In the genomic region with DNA sequence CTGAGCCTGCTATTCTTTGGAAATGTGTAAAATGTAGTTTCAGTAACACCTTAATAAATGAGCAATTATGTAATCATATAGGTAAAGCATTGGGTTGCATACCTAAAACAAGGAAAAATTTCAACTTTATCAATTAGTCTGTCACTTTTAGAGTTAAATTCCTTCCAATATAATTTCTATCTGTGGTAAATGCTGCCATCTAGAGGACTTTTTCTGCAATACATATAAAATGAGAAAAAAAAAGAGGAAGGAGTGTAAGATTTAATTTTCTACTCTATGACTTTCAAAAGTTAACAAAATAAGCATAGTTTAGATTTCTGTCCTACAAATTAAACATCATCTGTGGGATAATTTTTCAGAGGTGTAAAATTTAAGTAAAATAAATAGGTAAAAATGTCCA, we compare ENCODE assay signal across 13 mouse cellular contexts. TPM values are rescaled to one million over a fixed set of nuclear protein-coding genes. Genes with fewer than 3 reads are reported as not detected.
DNase-seq lines count a peak whose midpoint lies in the region; TF ChIP-seq lines count a peak whose summit lies in the region.
"Had no signal": no experiment of that assay in that cellular context is flagged by ENCODE, and none has a peak within 500 bp of the region (broad histone marks: within the 10 kb centered on the region; RNA-seq: fewer than 3 reads in every experiment).

No protein-coding gene starts in this region.

- H3K27ac ChIP-seq in layer of hippocampus, adult 2 months = no peak overlapping the region
- H3K27ac ChIP-seq in ES-E14 (ENCODE audit: insufficient read depth, low read depth, low read length, poor library complexity, severe bottlenecking) = no peak overlapping the region
- H3K27ac ChIP-seq: heart, embryonic 15.5 days; kidney, embryonic 15.5 days had no signal

- no peak overlapping the region for H3K4me3 ChIP-seq in layer of hippocampus, adult 2 months
- H3K4me3 ChIP-seq in ES-E14 (ENCODE audit: insufficient read depth in 1 of 2, low read depth in 1 of 2, low read length in 2 of 2, poor library complexity in 1 of 2, severe bottlenecking in 1 of 2) = no peak overlapping the region
- H3K4me3 ChIP-seq: heart, embryonic 15.5 days; kidney, embryonic 15.5 days had no signal

- in situ Hi-C loops in ES-E14 (cut with MboI; ENCODE audit: low sequenced_read_pairs in 2 of 2, unreplicated experiment in 2 of 2) = loop anchor here in 1 of 2 experiments (25.0 kb wide), 1 partner anchor 561 kb away; no protein-coding TSS in a partner anchor

- TF ChIP-seq CTCF in layer of hippocampus, adult 2 months (conservative IDR thresholded peaks at IDR 0.05) = peak; percentile 91

- no peaks in the 10 kb centered on the region for H3K4me1 ChIP-seq in ES-E14 (ENCODE audit: control insufficient read depth in 2 of 2, insufficient read depth in 2 of 2, low read length in 2 of 2, poor library complexity in 1 of 2)
- H3K4me1 ChIP-seq: heart, embryonic 15.5 days; kidney, embryonic 15.5 days had no signal

- H3K9me3 ChIP-seq in ES-E14 (ENCODE audit: control insufficient read depth, insufficient read depth, low read depth, low read length) = no peaks in the 10 kb centered on the region
- H3K9me3 ChIP-seq: heart, embryonic 15.5 days; kidney, embryonic 15.5 days had no signal

- no peaks in the 10 kb centered on the region for H3K36me3 ChIP-seq in ES-E14 (ENCODE audit: control insufficient read depth, insufficient read depth, low read length, poor library complexity, severe bottlenecking)
- H3K36me3 ChIP-seq: heart, embryonic 15.5 days; kidney, embryonic 15.5 days had no signal

- no peak overlapping the region for H3K9ac ChIP-seq in ES-E14 (ENCODE audit: insufficient read depth, low read depth, low read length, poor library complexity, severe bottlenecking)
- H3K9ac ChIP-seq: heart, embryonic 15.5 days; kidney, embryonic 15.5 days had no signal

- DNase-seq in cerebellum, adult 9-10 months = peak; percentile 52
- DNase-seq in cerebellum, adult 11-12 months = no peak
- DNase-seq in layer of hippocampus, adult 2 months (ENCODE audit: low spot score in 2 of 2) = no peak
- DNase-seq in layer of hippocampus, postnatal 10 days (ENCODE audit: low spot score in 2 of 2) = no peak
- DNase-seq in ES-E14 (ENCODE audit: low read depth, low spot score) = no peak
- DNase-seq in forelimb bud, embryonic 11.5 days (ENCODE audit: low read depth, low spot score) = peak; percentile 34
- DNase-seq in adrenal gland, postnatal 14 days = no peak
- no peak for DNase-seq in urinary bladder, postnatal 10 days (ENCODE audit: low spot score)
- DNase-seq: B cell, adult 2 months; lung, adult 2 months; thymus, postnatal 14 days had no signal

TF ChIP-seq in ES-E14, 5 proteins besides CTCF, POLR2A, EP300 and RAD21:
- TF ChIP-seq ZNF384 (IDR thresholded peaks at IDR 0.05; ENCODE audit: low read depth, low read length) (peak; percentile 72; the same call in 1 of the 2 replicates), CHD2 (IDR thresholded peaks at IDR 0.05; ENCODE audit: low read depth, low read length) (no peak), MAFK (IDR thresholded peaks at IDR 0.05; ENCODE audit: insufficient read depth, low read depth, low read length) (no peak), HCFC1 (IDR thresholded peaks at IDR 0.05; ENCODE audit: borderline replicate concordance, insufficient read depth, low read length) (no peak), ZC3H11A (IDR thresholded peaks at IDR 0.05; ENCODE audit: borderline replicate concordance, low read depth, low read length) (peak; percentile 56; the same call in 1 of the 2 replicates)

RNA-seq across cellular contexts. Expression of a gene that starts 8.1 kb away (rescaled TPM):
- 100 to 1,000 TPM; 175 to 180 TPM for total RNA-seq in layer of hippocampus, adult 2 months (2021)
- 100 to 1,000 TPM; 150 to 158 TPM for total RNA-seq in layer of hippocampus, postnatal 10 days (2021)
- total RNA-seq in ES-E14 (2012; rRNA removed) = 0.48 and 0.71 TPM in 2 replicates
- total RNA-seq in adrenal gland, postnatal 14 days (2021) = 2.6 and 4.2 TPM in 2 replicates

Comparison
In these comparisons a context has a peak if more than half of its experiments do, and no peak if none do; other contexts are left out.
1. DNase-seq: peak in cerebellum, adult 9-10 months (single experiment) and forelimb bud, embryonic 11.5 days (single experiment); none in cerebellum, adult 11-12 months (single experiment), layer of hippocampus, adult 2 months (0 of 2), layer of hippocampus, postnatal 10 days (0 of 2), ES-E14 (single experiment), adrenal gland, postnatal 14 days (single experiment) and urinary bladder, postnatal 10 days (single experiment).
2. RNA of a gene that starts 8.1 kb away (total RNA-seq): 175 to 180 TPM in layer of hippocampus, adult 2 months and 150 to 158 TPM in layer of hippocampus, postnatal 10 days; 2.6 to 4.2 TPM in adrenal gland, postnatal 14 days and 0.48 to 0.71 TPM in ES-E14; every median in the first group is over 10 times any median in the second.